Mouse (Mus musculus) forebrain, embryonic 13.5 days (tissue): ENCODE data around the gene Gm45234. TPM values are rescaled to one million over a fixed set of nuclear protein-coding genes. Genes with fewer than 3 reads are reported as not detected.
"Not testable (repeated sequence)": the region's sequence is repeated elsewhere in the genome, so short reads cannot be mapped to it uniquely, and the experiment has no call there.

Source experiments
- ATAC-seq: fragments of 200-750 bp; cut with Nextera tagmentation; 2 replicates; pipeline ENCODE4 v1.8.0; 2017
- H3K27ac ChIP-seq: fragments of 300-500 bp; sonication (generic); 2 replicates; pipeline ENCODE4 v1.5.1; 2015; ENCODE audit warnings: inconsistent platforms, mild to moderate bottlenecking, moderate library complexity
- H3K27me3 ChIP-seq: fragments of 300-500 bp; sonication (generic); 2 replicates; pipeline ENCODE4 v1.6.1; 2015; ENCODE audit warnings: mild to moderate bottlenecking, inconsistent platforms
- H3K36me3 ChIP-seq: fragments of 300-500 bp; sonication (generic); 2 replicates; pipeline ENCODE4 v1.6.1; 2015; ENCODE audit warnings: mild to moderate bottlenecking, inconsistent platforms; ENCODE audit not compliant: poor library complexity, severe bottlenecking
- H3K4me1 ChIP-seq: fragments of 300-500 bp; sonication (generic); 2 replicates; pipeline ENCODE4 v1.6.1; 2015; ENCODE audit warnings: inconsistent platforms
- H3K4me2 ChIP-seq: fragments of 300-500 bp; sonication (generic); 2 replicates; pipeline ENCODE4 v1.6.1; 2015; ENCODE audit warnings: inconsistent platforms, mild to moderate bottlenecking, moderate library complexity
- H3K4me3 ChIP-seq: fragments of 300-500 bp; sonication (generic); 2 replicates; pipeline ENCODE4 v1.5.1; 2015; ENCODE audit warnings: mild to moderate bottlenecking, inconsistent platforms
- H3K9ac ChIP-seq: fragments of 300-500 bp; sonication (generic); 2 replicates; pipeline ENCODE4 v1.6.1; 2015; ENCODE audit warnings: mild to moderate bottlenecking, inconsistent platforms
- H3K9me3 ChIP-seq: fragments of 300-500 bp; sonication (generic); replicated peaks from 2 replicates; pipeline ENCODE4 v1.6.1; 2016; ENCODE audit warnings: inconsistent platforms
- WGBS: fragments of 180-500 bp; shearing (Covaris S2); methylation state at CpG from one replicate; pipeline ENCODE4 v1.1.7; 2015; 5-methylcytosine and 5-hydroxymethylcytosine counted together
- polyA plus RNA-seq: library from polyadenylated mRNA; unstranded; fragments of >200 nt; fragmentation: Nextera tagmentation; extraction: Ambion mirVana; gene quantifications from 2 replicates; pipeline ENCODE4 v1.2.1, GENCODE M21; 2015

Gene Gm45234
- not detected in 2 replicates for polyA plus RNA-seq

DNA sequence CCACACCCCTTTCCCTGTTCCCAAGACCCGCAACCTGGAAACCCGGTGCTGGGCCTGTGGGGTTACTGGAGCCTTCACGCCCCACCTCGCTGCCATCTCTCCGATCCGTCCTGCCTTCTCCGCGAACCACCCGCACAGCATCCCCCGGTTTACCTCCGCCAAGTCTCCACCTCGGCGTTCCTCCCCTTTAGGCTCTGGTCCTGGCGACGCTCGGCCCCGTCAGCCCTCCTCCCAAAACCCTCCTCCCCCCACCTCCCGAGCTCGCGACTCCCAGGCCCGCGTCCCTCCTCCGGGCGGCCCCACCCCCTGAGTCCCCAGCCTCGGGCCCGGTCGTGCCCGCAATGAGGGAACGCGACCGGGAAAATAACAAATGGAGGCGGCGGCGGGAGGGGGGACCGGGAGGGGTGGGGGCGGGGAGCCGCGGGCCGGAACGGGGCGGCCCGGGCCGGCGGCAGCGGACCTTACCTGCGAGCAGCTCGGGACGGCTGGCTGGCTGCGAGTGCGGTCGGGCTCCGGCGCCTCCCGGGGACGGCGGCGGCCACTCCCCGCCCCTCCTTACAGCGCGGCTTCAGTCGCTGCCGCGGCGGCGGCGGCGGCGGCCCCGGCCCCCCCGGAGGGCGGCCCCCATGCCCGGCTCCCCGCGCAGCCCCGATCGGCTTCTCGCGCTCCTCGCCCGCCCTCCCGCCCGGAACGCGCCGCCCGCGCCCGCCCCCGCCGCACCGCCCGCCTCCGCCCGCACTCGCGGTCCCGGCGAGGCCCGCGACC, at the start of gene Gm45234, which contains the start of gene Atn1:
Gene Gm45234, minus strand, starts transcription at position 191 of the 765 bp plus-strand sequence.
Gene Atn1, minus strand, starts transcription at position 694 of the 765 bp plus-strand sequence.
- H3K4me1 ChIP-seq: peaks cover 54% of the 10 kb centered on the region
- H3K9me3 ChIP-seq: no peaks in the 10 kb centered on the region
- peak within 1 kb of the TSS; percentile 78 for H3K4me3 ChIP-seq
- H3K27ac ChIP-seq: peak within 1 kb of the TSS; percentile 98
- ATAC-seq: peak; percentile 62
- H3K27me3 ChIP-seq: no peaks in the 10 kb centered on the region
- H3K4me2 ChIP-seq: peak within 1 kb of the TSS; percentile 77
- peak within 1 kb of the TSS; percentile 97 for H3K9ac ChIP-seq
- H3K36me3 ChIP-seq: peaks cover 13% of the 10 kb centered on the region; the same call in 1 of the 2 replicates
- WGBS: under 1% methylated on average over 34 of the region's 100 CpGs

DNA sequence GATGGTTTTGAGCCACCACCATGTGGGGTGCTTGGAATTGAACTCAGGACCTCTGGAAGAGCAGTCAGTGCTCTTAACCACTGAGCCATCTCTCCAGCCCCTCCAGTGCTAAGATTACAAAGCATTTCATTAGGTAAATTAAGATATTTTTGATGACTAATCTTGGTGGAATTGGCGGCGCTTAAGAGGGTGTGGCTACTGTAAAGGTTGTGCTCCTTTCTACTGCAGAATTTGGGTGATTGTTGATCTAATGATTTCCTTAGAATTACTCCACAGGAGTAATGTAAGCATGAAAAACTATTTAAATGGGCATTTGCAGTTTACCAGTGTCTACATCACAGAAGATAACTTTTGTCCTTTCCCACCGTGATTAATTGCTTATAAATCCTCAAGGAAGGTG, 48.5 kb upstream of the Gm45234 start:
- H3K27ac ChIP-seq: no peak overlapping the region
- no peaks in the 10 kb centered on the region for H3K27me3 ChIP-seq
- no peak for ATAC-seq
- H3K36me3 ChIP-seq: no peaks in the 10 kb centered on the region
- WGBS: 91% methylated on average over 3 of the region's 3 CpGs
- H3K4me2 ChIP-seq: no peak overlapping the region
- no peaks in the 10 kb centered on the region for H3K9me3 ChIP-seq
- H3K4me1 ChIP-seq: peaks cover 27% of the 10 kb centered on the region
- no peak overlapping the region for H3K9ac ChIP-seq
- no peak overlapping the region for H3K4me3 ChIP-seq

DNA sequence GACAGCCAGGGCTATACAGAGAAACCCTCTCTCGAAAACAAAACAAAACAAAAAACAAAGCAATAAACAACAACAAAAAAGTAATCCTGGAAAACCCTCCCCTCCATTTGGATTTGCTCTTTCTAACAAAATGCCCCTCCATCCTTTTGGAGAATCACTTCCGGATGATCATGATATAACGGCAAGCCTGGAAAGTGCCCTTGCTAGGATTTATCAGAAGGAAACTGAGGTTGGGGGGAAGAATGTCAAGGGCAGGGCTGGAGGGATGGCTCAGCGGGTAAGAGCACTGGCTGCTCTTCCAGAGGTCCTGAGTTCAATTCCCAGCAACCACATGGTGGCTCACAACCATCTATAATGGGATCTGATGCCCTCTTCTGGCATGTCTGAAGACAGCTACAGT, 47.9 kb upstream of the Gm45234 start:
- WGBS: 98% methylated on average over 4 of the region's 4 CpGs
- not testable (repeated sequence) for H3K4me3 ChIP-seq, H3K9ac ChIP-seq, H3K27ac ChIP-seq, H3K9me3 ChIP-seq, H3K27me3 ChIP-seq, ATAC-seq, H3K4me2 ChIP-seq, H3K36me3 ChIP-seq
- H3K4me1 ChIP-seq: peaks cover 21% of the 10 kb centered on the region

DNA sequence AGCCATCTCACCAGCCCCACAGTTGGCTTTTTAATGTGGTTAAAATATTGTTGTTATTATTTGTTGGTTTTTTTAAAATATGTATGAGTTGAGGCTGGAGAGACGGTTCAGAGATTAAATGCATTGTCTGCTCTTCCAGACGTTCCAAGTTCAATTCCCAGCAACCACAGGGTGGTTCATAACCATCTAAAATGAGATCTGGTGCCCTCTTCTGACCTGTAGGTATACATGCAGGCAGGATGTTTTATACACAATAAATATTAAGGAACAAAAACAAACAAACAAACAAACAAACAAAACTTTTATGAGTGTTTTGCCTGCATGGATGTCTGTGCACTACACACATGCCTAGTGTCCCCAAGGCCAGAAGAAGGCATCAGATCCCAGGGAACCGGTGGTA, 47.2 kb upstream of the Gm45234 start:
- H3K9ac ChIP-seq: no peak overlapping the region
- ATAC-seq: no peak
- no peaks in the 10 kb centered on the region for H3K27me3 ChIP-seq
- H3K4me1 ChIP-seq: peaks cover 15% of the 10 kb centered on the region
- no peaks in the 10 kb centered on the region for H3K36me3 ChIP-seq
- H3K4me2 ChIP-seq: no peak overlapping the region
- WGBS: 76% methylated on average over 3 of the region's 3 CpGs
- no peak overlapping the region for H3K27ac ChIP-seq
- H3K9me3 ChIP-seq: no peaks in the 10 kb centered on the region
- H3K4me3 ChIP-seq: no peak overlapping the region

DNA sequence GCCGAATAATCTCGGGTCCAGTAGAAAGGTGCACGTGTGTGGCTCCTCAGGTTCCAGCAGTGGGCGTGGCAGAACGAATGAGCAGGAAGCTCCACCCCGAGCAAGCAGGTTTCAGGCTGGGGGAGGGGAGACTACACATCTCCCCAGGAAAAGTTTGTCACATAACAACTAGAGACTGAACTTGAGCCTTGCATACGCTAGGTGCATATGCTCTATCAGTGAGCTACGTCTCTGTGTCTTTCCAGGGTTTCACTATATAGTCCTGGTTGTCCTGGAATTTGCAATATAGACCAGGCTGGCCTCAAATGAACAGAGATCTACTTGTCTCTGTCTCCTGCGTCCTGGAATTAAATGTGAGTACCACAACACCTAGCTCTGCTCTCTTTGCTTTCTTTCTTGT, 46.6 kb upstream of the Gm45234 start:
- H3K36me3 ChIP-seq, ATAC-seq, H3K27me3 ChIP-seq, H3K9me3 ChIP-seq, H3K4me3 ChIP-seq, H3K27ac ChIP-seq, H3K9ac ChIP-seq: not testable (repeated sequence)
- 18% methylated on average over 6 of the region's 9 CpGs for WGBS
- H3K4me1 ChIP-seq: peaks cover 15% of the 10 kb centered on the region
- H3K4me2 ChIP-seq: peak overlapping the region; percentile 33

DNA sequence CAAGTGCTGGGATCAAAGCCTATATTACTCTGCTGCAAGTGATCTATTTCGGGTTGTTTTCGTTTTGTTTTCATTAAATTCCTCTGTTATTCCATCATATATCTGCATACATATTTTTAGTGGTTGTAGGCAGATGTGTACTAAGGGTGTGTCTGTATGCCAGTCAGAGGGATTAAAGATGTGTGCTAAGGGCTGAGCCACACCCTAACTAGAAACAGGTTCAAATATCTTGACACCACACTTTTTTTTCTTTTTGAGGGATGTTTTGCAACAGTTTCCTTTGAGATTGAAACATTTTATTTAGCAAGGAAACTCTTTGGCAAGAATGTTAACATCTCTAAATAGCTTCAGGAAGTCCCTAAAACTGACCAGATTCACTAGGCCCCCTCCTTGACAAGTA, 40.4 kb upstream of the Gm45234 start:
- Histone ChIP-seq H3K4me1 (no peaks in the 10 kb centered on the region), H3K9me3 (no peaks in the 10 kb centered on the region), H3K9ac (no peak overlapping the region), H3K27me3 (no peaks in the 10 kb centered on the region), H3K27ac (no peak overlapping the region), H3K36me3 (no peaks in the 10 kb centered on the region), H3K4me3 (no peak overlapping the region), H3K4me2 (no peak overlapping the region)
- 89% methylated on average over 2 of the region's 2 CpGs for WGBS
- ATAC-seq: no peak

DNA sequence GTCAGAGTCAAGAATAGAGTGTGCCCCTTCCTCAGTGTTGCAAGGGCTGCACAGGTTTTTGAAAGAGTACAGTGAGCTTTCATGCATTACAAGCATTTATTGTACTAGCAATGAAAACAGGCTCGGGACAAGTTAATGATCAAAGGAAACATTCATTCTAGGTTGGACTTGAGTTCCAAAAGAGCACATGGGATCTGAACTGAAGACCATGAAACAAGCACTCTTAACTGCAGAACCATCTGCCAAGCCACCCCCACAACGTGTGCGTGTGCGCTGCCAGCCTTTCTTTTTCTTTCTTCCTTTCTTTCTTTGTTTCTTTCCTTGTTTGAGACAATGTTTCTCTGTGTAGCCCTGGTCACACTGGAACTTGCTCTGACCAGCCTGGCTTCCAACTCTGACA, 40.0 kb upstream of the Gm45234 start:
- no peaks in the 10 kb centered on the region for H3K4me1 ChIP-seq
- no peak overlapping the region for H3K27ac ChIP-seq
- H3K9ac ChIP-seq: no peak overlapping the region
- ATAC-seq: no peak
- no peaks in the 10 kb centered on the region for H3K36me3 ChIP-seq
- H3K27me3 ChIP-seq: no peaks in the 10 kb centered on the region
- H3K9me3 ChIP-seq: no peaks in the 10 kb centered on the region
- H3K4me2 ChIP-seq: no peak overlapping the region
- no peak overlapping the region for H3K4me3 ChIP-seq
- WGBS: 58% methylated on average over 4 of the region's 4 CpGs

DNA sequence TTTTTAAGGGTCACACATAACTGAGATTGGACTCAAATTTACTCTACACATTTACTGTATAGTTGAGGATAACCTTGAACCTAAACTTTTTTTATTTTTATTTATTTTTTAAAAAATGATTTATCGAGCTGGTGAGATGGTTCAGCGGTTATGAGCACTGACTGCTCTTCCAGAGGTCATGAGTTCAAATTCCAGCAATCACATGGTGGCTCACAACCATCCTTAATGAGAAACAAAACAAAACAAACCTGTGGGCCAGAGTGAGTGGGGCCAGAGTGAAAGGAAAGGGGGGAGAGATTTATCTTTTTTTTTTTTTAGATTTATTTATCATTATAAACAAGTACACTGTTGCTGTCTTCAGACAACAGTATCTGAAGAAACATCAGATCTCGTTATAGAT, 36.1 kb upstream of the Gm45234 start:
- Histone ChIP-seq H3K27me3 (no peaks in the 10 kb centered on the region), H3K9ac (no peak overlapping the region), H3K4me1 (no peaks in the 10 kb centered on the region), H3K4me2 (no peak overlapping the region), H3K4me3 (no peak overlapping the region), H3K36me3 (no peaks in the 10 kb centered on the region), H3K9me3 (no peaks in the 10 kb centered on the region), H3K27ac (no peak overlapping the region)
- ATAC-seq: no peak
- WGBS: 87% methylated on average over 3 of the region's 3 CpGs

DNA sequence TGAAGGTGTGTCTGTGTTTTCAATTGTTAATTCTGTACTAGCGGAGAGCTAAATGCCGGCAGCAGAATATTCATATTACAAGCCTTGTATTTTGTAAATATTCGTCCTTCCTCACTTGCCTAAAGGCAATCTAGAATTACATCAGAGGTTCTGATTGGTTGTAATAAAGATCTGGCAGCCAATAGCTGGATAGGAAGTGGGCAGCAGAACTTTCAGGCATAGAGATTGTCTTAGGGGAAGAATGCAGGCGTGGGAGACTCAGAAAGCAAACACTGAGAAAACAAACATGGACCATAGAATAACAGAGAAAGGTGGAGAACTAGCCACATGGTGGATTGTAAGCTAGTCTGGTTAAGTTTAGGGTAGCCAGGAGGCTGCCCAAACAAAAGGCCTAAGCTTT, 34.3 kb upstream of the Gm45234 start:
- H3K4me2 ChIP-seq: no peak overlapping the region
- H3K9ac ChIP-seq: no peak overlapping the region
- 80% methylated on average over 4 of the region's 4 CpGs for WGBS
- H3K27ac ChIP-seq: no peak overlapping the region
- ATAC-seq: no peak
- no peak overlapping the region for H3K4me3 ChIP-seq
- no peaks in the 10 kb centered on the region for H3K9me3 ChIP-seq
- H3K36me3 ChIP-seq: no peaks in the 10 kb centered on the region
- H3K4me1 ChIP-seq: no peaks in the 10 kb centered on the region
- no peaks in the 10 kb centered on the region for H3K27me3 ChIP-seq

DNA sequence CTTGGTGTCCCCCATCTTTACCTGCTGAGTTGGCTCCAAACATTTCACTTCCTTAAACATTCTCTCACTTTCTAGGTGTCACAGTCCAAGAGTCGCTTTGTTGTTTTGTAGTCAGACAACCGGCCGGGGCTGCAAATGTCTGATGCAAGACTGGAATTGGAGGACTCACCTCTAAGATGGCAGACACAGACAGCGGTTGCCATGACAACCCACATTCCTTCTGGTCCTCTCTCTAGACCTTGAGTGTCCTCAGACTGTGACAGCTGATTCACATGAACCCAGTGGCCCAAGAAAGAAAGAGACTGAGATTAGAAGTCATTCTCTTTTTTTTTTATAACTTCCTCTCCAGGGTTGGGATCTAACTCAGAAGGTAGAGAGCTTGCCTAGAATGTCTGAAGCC, 33.7 kb upstream of the Gm45234 start:
- Histone ChIP-seq H3K36me3 (no peaks in the 10 kb centered on the region), H3K9me3 (no peaks in the 10 kb centered on the region), H3K9ac (no peak overlapping the region), H3K4me1 (no peaks in the 10 kb centered on the region), H3K4me3 (no peak overlapping the region), H3K27ac (no peak overlapping the region), H3K27me3 (no peaks in the 10 kb centered on the region), H3K4me2 (no peak overlapping the region)
- 81% methylated on average over 4 of the region's 4 CpGs for WGBS
- no peak for ATAC-seq

DNA sequence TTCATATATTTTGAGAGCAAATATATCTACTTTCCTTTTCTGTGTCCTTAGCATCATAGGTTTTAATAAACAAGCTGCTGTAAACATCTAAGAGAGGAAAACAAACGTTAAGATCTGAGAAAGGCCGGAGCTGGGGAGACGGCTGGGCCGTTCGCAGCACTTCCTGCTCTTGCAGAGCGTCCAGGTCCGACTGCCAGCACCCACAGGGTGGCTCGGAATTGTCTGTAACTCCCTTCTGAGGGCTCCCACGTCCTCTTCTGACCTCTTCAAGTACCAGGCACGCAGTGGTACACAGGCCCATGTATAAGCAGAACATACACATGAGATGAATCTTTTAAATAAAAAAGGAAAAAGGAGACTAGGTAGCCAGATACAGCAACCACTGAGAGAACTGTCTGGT, 31.9 kb upstream of the Gm45234 start:
- WGBS: 82% methylated on average over 10 of the region's 10 CpGs
- H3K9ac ChIP-seq: no peak overlapping the region
- H3K27ac ChIP-seq: no peak overlapping the region
- no peak overlapping the region for H3K4me3 ChIP-seq
- H3K4me1 ChIP-seq: 0 out of 2 replicates have a peak, but pooled peaks cover 1% of the 10 kb centered on the region
- H3K9me3 ChIP-seq: no peaks in the 10 kb centered on the region
- no peaks in the 10 kb centered on the region for H3K27me3 ChIP-seq
- ATAC-seq: no peak
- no peak overlapping the region for H3K4me2 ChIP-seq
- no peaks in the 10 kb centered on the region for H3K36me3 ChIP-seq

DNA sequence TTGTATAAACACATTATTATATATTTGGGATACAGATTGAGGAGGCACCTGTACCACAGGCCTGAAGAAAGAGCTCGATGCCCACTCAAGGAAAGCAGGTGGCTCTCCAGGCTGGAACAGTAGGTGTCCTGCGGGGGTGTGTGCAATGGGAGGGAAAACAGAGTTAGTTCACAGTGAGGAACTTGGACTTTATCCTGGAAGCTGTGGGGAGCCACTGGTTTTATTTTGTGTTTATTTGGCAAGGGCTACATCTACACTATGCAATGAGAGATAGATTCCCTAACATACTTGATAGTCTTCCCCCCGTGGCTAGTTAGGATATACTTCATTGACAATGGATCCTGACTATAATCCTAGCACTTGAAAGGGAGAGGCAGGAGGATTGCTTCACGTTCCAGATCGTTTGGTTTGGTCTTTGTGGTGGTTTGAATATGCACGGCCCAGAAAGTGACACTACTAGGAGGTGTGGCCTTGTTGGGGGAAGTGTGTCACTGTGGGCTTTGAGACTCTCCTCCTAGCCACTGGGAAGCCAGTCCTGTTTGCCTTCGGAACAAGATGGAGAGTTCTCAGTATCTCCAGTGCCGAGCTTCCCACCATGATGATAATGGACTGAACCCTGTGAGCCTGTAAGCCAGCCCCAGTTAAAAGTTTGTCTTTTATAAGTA, 31.1 kb upstream of the Gm45234 start:
- H3K27ac ChIP-seq: no peak overlapping the region
- H3K36me3 ChIP-seq: no peaks in the 10 kb centered on the region
- WGBS: 53% methylated on average over 8 of the region's 8 CpGs
- no peak overlapping the region for H3K9ac ChIP-seq
- no peaks in the 10 kb centered on the region for H3K27me3 ChIP-seq
- H3K4me3 ChIP-seq: no peak overlapping the region
- peaks cover 7% of the 10 kb centered on the region; the same call in 1 of the 2 replicates for H3K4me1 ChIP-seq
- no peak overlapping the region for H3K4me2 ChIP-seq
- no peaks in the 10 kb centered on the region for H3K9me3 ChIP-seq
- no peak for ATAC-seq
